Mouse (Mus musculus) erythroblast, embryonic 14.5 days (primary cell): ENCODE results near the gene Grap. TPM values are rescaled to one million over a fixed set of nuclear protein-coding genes. Genes with fewer than 3 reads are reported as not detected.

Experiments
- H3K27me3 ChIP-seq: 2 replicates; pipeline ENCODE4 v1.6.1; 2012; ENCODE audit warnings: inconsistent platforms; ENCODE audit not compliant: control insufficient read depth
- H3K36me3 ChIP-seq: 2 replicates; pipeline ENCODE4 v1.6.1; 2012; ENCODE audit warnings: mild to moderate bottlenecking, inconsistent platforms; ENCODE audit not compliant: control insufficient read depth
- H3K4me1 ChIP-seq: 2 replicates; pipeline ENCODE4 v1.6.1; 2012; ENCODE audit warnings: inconsistent platforms; ENCODE audit not compliant: control insufficient read depth
- H3K4me3 ChIP-seq: replicated peaks from 2 replicates; pipeline ENCODE3; 2012; ENCODE audit warnings: moderate library complexity, mild to moderate bottlenecking, inconsistent platforms
- H3K9me3 ChIP-seq: 2 replicates; pipeline ENCODE4 v1.6.1; 2012; ENCODE audit warnings: low read length, inconsistent platforms, mixed read lengths; ENCODE audit not compliant: control insufficient read depth
- GATA1 ChIP-seq: IDR thresholded peaks from 2 replicates; pipeline ENCODE4 v1.6.1; 2012; ENCODE audit warnings: low read length, inconsistent platforms, mixed read lengths
- TAL1 ChIP-seq: IDR thresholded peaks from 3 replicates; pipeline ENCODE4 v1.6.1; 2012; ENCODE audit warnings: low read length, inconsistent platforms, mixed read lengths
- polyA plus RNA-seq: library from polyadenylated mRNA; stranded (reverse); fragments of >175 nt; gene quantifications from 2 replicates; pipeline ENCODE4 v1.2.3, GENCODE M21; 2012

Gene Grap
- polyA plus RNA-seq, 1 experiment, result 0.06 TPM

- peaks cover 34% of the 10 kb centered on the region for H3K36me3 ChIP-seq
- H3K4me1 ChIP-seq, result peaks cover 70% of the 10 kb centered on the region
- H3K27me3 ChIP-seq, result peaks cover 22% of the 10 kb centered on the region
- TF ChIP-seq TAL1, result no peak
- TF ChIP-seq GATA1, result no peak
- H3K4me3 ChIP-seq, result peak overlapping the region; percentile 77
- no peaks in the 10 kb centered on the region for H3K9me3 ChIP-seq
Measured at GRCm38 (mm10) chr11:61685119-61685725, 32.2 kb downstream of the Grap start.

GRCm38 (mm10) chr11:61686141-61686540, 33.1 kb downstream of the Grap start:
- H3K9me3 ChIP-seq, result no peaks in the 10 kb centered on the region

GRCm38 (mm10) chr11:61686906-61687453, 33.9 kb downstream of the Grap start:
- H3K4me3 ChIP-seq, result peak overlapping the region; percentile 77
- TF ChIP-seq TAL1 (no peak), GATA1 (no peak)
- H3K9me3 ChIP-seq, result no peaks in the 10 kb centered on the region
- H3K36me3 ChIP-seq, result peaks cover 42% of the 10 kb centered on the region
- H3K27me3 ChIP-seq, result peaks cover 16% of the 10 kb centered on the region
- peaks cover 70% of the 10 kb centered on the region for H3K4me1 ChIP-seq

More at GRCm38 (mm10) chr11:61686141-61686540, 33.1 kb downstream of the Grap start:
- Histone ChIP-seq H3K36me3 (peaks cover 34% of the 10 kb centered on the region), H3K4me1 (peaks cover 70% of the 10 kb centered on the region), H3K4me3 (peak overlapping the region; percentile 77), H3K27me3 (peaks cover 17% of the 10 kb centered on the region)
- TF ChIP-seq GATA1, result peak; percentile 7; the same call in 1 of the 2 replicates
- TF ChIP-seq TAL1, result peak; percentile 50

GRCm38 (mm10) chr11:61687595-61687994, 34.5 kb downstream of the Grap start:
- peaks cover 48% of the 10 kb centered on the region for H3K36me3 ChIP-seq
- peak overlapping the region; percentile 77 for H3K4me3 ChIP-seq
- peaks cover 70% of the 10 kb centered on the region for H3K4me1 ChIP-seq
- TF ChIP-seq TAL1 (no peak), GATA1 (no peak)
- peaks cover 16% of the 10 kb centered on the region for H3K27me3 ChIP-seq
- no peaks in the 10 kb centered on the region for H3K9me3 ChIP-seq

GRCm38 (mm10) chr11:61692996-61693395, 39.9 kb downstream of the Grap start:
- Histone ChIP-seq H3K9me3 (no peaks in the 10 kb centered on the region), H3K4me1 (peaks cover 19% of the 10 kb centered on the region), H3K4me3 (no peak overlapping the region), H3K36me3 (peaks cover 88% of the 10 kb centered on the region), H3K27me3 (no peaks in the 10 kb centered on the region)
- TF ChIP-seq TAL1, result no peak
- TF ChIP-seq GATA1, result no peak

- TF ChIP-seq TAL1 (no peak), GATA1 (no peak)
Measured at GRCm38 (mm10) chr11:61698852-61699251, 45.8 kb downstream of the Grap start.

GRCm38 (mm10) chr11:61699460-61699859, 46.4 kb downstream of the Grap start:
- Histone ChIP-seq H3K27me3 (no peaks in the 10 kb centered on the region), H3K4me1 (no peaks in the 10 kb centered on the region), H3K9me3 (no peaks in the 10 kb centered on the region), H3K36me3 (peaks cover 98% of the 10 kb centered on the region), H3K4me3 (no peak overlapping the region)
- no peak for TF ChIP-seq TAL1
- no peak for TF ChIP-seq GATA1

More at GRCm38 (mm10) chr11:61698852-61699251, 45.8 kb downstream of the Grap start:
- Histone ChIP-seq H3K9me3 (no peaks in the 10 kb centered on the region), H3K4me3 (no peak overlapping the region), H3K4me1 (no peaks in the 10 kb centered on the region), H3K36me3 (peaks cover 96% of the 10 kb centered on the region), H3K27me3 (no peaks in the 10 kb centered on the region)

GRCm38 (mm10) chr11:61699933-61700332, 46.9 kb downstream of the Grap start:
- TF ChIP-seq TAL1 (no peak), GATA1 (no peak)
- Histone ChIP-seq H3K9me3 (no peaks in the 10 kb centered on the region), H3K36me3 (peaks cover 97% of the 10 kb centered on the region), H3K27me3 (no peaks in the 10 kb centered on the region), H3K4me1 (no peaks in the 10 kb centered on the region), H3K4me3 (no peak overlapping the region)

- Histone ChIP-seq H3K4me1 (peaks cover 5% of the 10 kb centered on the region), H3K27me3 (no peaks in the 10 kb centered on the region), H3K9me3 (no peaks in the 10 kb centered on the region), H3K4me3 (no peak overlapping the region), H3K36me3 (peaks cover 87% of the 10 kb centered on the region)
- TF ChIP-seq GATA1 (no peak), TAL1 (no peak)
Measured at GRCm38 (mm10) chr11:61701696-61702095, 48.6 kb downstream of the Grap start.
